Mouse (Mus musculus) liver, postnatal 0 days (tissue): Measurements from ENCODE around the gene Cnnm2. TPM values are rescaled to one million over a fixed set of nuclear protein-coding genes. Genes with fewer than 3 reads are reported as not detected.

ENCODE experiments used
- ATAC-seq: fragments of 200-750 bp; cut with Nextera tagmentation; 2 replicates; pipeline ENCODE4 v1.8.0; 2017; ENCODE audit warnings: mild to moderate bottlenecking, moderate library complexity
- DNase-seq: peaks from one replicate; pipeline ENCODE4 v3.0.0-alpha.2; 2016
- H3K27ac ChIP-seq: fragments of 300-500 bp; sonication (generic); 2 replicates; pipeline ENCODE4 v1.5.1; 2014; ENCODE audit warnings: antibody characterized with exemption, moderate library complexity, mild to moderate bottlenecking, low read depth
- H3K27me3 ChIP-seq: fragments of 300-500 bp; sonication (generic); 2 replicates; pipeline ENCODE4 v1.6.1; 2014; ENCODE audit warnings: low read length, control low read depth, mixed read lengths; ENCODE audit not compliant: insufficient read depth
- H3K36me3 ChIP-seq: fragments of 300-500 bp; sonication (generic); replicated peaks from 2 replicates; pipeline ENCODE4 v1.6.1; 2014; ENCODE audit warnings: mild to moderate bottlenecking, control low read depth, low read length, moderate library complexity, mixed read lengths; ENCODE audit not compliant: insufficient read depth
- H3K4me1 ChIP-seq: fragments of 300-500 bp; sonication (generic); 2 replicates; pipeline ENCODE4 v1.6.1; 2014; ENCODE audit warnings: antibody characterized with exemption, mild to moderate bottlenecking, control low read depth; ENCODE audit not compliant: insufficient read depth
- H3K4me2 ChIP-seq: fragments of 300-500 bp; sonication (generic); 2 replicates; pipeline ENCODE4 v1.6.1; 2014; ENCODE audit warnings: low read depth, mild to moderate bottlenecking, low read length, moderate library complexity, mixed read lengths
- H3K4me3 ChIP-seq: fragments of 300-500 bp; sonication (generic); 2 replicates; pipeline ENCODE4 v1.5.1; 2014; ENCODE audit warnings: low read depth, low read length
- H3K9ac ChIP-seq: fragments of 300-500 bp; sonication (generic); replicated peaks from 2 replicates; pipeline ENCODE4 v1.6.1; 2014; ENCODE audit warnings: mild to moderate bottlenecking, moderate library complexity
- H3K9me3 ChIP-seq: fragments of 300-500 bp; sonication (generic); 2 replicates; pipeline ENCODE4 v1.6.1; 2016; ENCODE audit warnings: mild to moderate bottlenecking, control low read depth, low read length, mixed read lengths
- CTCF ChIP-seq: sonication (generic); IDR thresholded peaks from 2 replicates; pipeline ENCODE4 v1.5.1; 2016; ENCODE audit warnings: antibody characterized with exemption, low read depth
- EP300 ChIP-seq: IDR thresholded peaks from 2 replicates; pipeline ENCODE4 v1.6.1; 2016; ENCODE audit warnings: antibody characterized with exemption, low read depth, mild to moderate bottlenecking
- WGBS: fragments of 180-500 bp; shearing (Covaris S2); extraction: QIAGEN DNeasy Blood & Tissue Kit; methylation state at CpG from one replicate; pipeline ENCODE4 v1.1.7; 2014; ENCODE audit not compliant: insufficient replicate concordance; 5-methylcytosine and 5-hydroxymethylcytosine counted together
- polyA plus RNA-seq: library from polyadenylated mRNA; unstranded; fragments of >200 nt; fragmentation: Nextera tagmentation; extraction: Ambion mirVana; gene quantifications from 2 replicates; pipeline ENCODE4 v1.2.1, GENCODE M21; 2015

The Cnnm2 gene
- polyA plus RNA-seq, 1 experiment from 2014 or later, result 1.6 TPM

DNA sequence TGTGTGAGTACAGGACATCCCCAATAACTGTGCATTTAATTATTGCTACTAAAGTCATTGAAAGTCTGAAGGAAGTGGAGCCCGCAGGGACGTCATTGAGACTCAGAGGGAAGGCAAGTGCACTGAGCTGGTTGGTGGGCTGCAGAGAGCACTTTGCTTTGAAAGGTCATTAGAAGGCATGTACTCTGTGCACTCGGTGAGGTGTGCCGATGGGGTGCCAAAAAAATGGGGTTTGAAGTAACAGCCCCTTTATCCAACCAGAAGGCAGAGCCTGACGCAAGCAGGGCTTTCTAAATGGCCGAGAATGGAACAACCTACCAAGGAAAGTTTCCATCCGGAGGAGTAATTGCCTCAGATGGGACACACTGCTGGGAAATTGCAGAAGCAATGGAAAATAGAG is 63.5 kb downstream of the Cnnm2 start:
- no peaks in the 10 kb centered on the region for H3K27me3 ChIP-seq
- H3K4me2 ChIP-seq, result no peak overlapping the region
- H3K27ac ChIP-seq, result no peak overlapping the region
- no peaks in the 10 kb centered on the region for H3K36me3 ChIP-seq
- ATAC-seq (no peak), DNase-seq (no peak)
- no peaks in the 10 kb centered on the region for H3K4me1 ChIP-seq
- no peak overlapping the region for H3K4me3 ChIP-seq
- H3K9me3 ChIP-seq, result no peaks in the 10 kb centered on the region
- WGBS, result 86% methylated on average over 7 of the region's 7 CpGs
- H3K9ac ChIP-seq, result no peak overlapping the region
- TF ChIP-seq CTCF, result no peak

DNA sequence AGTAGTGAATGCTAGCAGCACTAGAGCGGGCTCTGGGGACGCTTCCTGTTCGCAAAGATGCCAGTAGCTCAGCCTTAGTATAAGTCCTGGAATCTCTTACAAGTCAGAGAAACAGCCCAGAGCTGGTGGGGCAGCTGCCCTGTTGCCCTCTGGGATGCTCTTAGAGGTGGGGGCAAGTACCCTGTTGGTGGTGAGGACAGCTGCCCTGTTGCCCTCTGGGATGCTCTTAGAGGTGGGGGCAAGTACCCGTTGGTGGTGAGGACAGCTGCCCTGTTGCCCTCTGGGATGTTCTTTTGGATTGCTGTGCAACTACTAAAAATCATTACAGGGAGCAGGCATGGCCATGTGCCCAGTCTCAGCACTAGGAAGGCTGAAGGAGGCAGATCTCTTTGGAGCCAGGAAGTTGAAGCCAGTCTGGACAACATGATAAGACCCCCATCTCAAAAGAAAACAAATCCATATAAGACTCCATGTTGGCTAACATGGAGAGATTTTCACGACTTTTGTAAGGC is 66.3 kb downstream of the Cnnm2 start:
- H3K4me3 ChIP-seq, result no peak overlapping the region
- no peaks in the 10 kb centered on the region for H3K4me1 ChIP-seq
- no peak for DNase-seq
- H3K4me2 ChIP-seq, result no peak overlapping the region
- no peak overlapping the region for H3K27ac ChIP-seq
- ATAC-seq, result no peak
- no peaks in the 10 kb centered on the region for H3K9me3 ChIP-seq
- no peak for TF ChIP-seq CTCF
- TF ChIP-seq EP300, result no peak
- no peaks in the 10 kb centered on the region for H3K36me3 ChIP-seq
- 71% methylated on average over 5 of the region's 5 CpGs for WGBS
- no peak overlapping the region for H3K9ac ChIP-seq
- no peaks in the 10 kb centered on the region for H3K27me3 ChIP-seq

DNA sequence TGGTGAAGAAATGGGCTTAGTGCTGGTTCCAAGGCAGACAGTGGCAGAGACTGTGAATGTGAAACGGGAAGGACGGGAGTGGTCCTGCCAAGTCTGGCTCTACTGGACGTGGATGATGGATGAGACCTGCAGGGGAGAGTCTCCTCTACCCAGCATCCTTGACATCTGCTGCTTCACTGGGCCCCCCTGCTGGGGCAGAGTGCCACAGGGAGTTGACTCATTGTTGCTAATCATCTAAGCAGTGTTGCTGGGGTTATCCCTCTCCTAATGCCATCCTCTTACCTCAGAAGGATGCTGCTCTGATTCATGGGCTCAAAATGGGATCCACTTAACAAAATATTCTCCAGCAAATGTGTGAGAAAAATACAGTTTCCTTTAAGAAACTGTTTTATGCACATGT is 67.6 kb downstream of the Cnnm2 start:
- ATAC-seq (no peak), DNase-seq (no peak)
- H3K27me3 ChIP-seq, result no peaks in the 10 kb centered on the region
- H3K9me3 ChIP-seq, result no peaks in the 10 kb centered on the region
- H3K4me2 ChIP-seq, result no peak overlapping the region
- no peak overlapping the region for H3K9ac ChIP-seq
- no peaks in the 10 kb centered on the region for H3K4me1 ChIP-seq
- no peaks in the 10 kb centered on the region for H3K36me3 ChIP-seq
- H3K27ac ChIP-seq, result no peak overlapping the region
- TF ChIP-seq CTCF, result no peak
- TF ChIP-seq EP300, result no peak
- WGBS, result 58% methylated on average over 3 of the region's 3 CpGs
- H3K4me3 ChIP-seq, result no peak overlapping the region

DNA sequence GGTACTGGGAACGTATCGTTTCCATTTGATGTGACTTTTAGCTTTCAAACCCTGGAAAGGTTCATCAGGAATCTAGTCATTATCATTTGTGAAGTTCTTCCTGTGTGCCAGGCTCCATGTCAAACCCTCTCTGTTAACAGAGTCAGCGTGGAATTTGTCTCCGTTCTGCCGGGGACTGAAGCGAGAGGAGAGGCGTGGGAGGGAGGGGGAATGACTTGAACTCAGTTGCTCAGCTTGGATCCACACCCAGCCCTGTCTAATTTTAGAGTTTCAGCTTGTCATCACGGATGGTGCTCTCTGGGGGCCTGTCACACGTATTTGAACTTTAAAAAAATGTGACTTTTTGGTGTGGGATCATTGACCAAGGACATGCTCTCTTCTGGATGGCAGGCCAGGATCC is 70.0 kb downstream of the Cnnm2 start:
- no peak for ATAC-seq
- TF ChIP-seq EP300 (no peak), CTCF (no peak)
- no peak overlapping the region for H3K9ac ChIP-seq

DNA sequence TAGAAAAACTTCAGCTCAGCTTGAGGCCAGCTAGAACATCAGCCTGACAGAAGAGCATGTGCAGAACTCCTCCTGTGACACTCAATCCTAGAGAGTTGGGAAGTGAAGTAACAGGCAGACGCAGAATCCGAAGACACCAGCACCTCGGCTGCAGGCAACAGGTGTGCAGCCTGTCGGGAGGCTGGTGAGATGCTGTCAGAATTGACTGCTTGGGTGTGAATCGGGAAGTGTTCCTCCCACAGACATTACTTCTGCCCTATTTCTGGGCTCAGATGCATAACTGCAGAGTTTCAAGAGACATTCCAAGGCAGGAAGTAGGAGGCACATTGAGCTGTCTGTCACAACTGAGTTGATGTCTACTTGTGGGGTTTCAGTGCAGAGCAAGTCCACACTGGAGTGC is 72.9 kb downstream of the Cnnm2 start:
- DNase-seq (no peak), ATAC-seq (no peak)
- Histone ChIP-seq H3K36me3 (no peaks in the 10 kb centered on the region), H3K27me3 (no peaks in the 10 kb centered on the region), H3K4me2 (no peak overlapping the region), H3K4me3 (no peak overlapping the region), H3K27ac (no peak overlapping the region), H3K4me1 (no peaks in the 10 kb centered on the region), H3K9me3 (no peaks in the 10 kb centered on the region), H3K9ac (no peak overlapping the region)
- TF ChIP-seq CTCF (no peak), EP300 (no peak)
- WGBS, result 84% methylated on average over 5 of the region's 5 CpGs

More for the DNA sequence above, 70.0 kb downstream of the Cnnm2 start:
- Histone ChIP-seq H3K27ac (no peak overlapping the region), H3K4me3 (no peak overlapping the region), H3K27me3 (no peaks in the 10 kb centered on the region), H3K36me3 (no peaks in the 10 kb centered on the region), H3K4me1 (no peaks in the 10 kb centered on the region), H3K9me3 (no peaks in the 10 kb centered on the region), H3K4me2 (no peak overlapping the region)
- no peak for DNase-seq
- WGBS, result 77% methylated on average over 9 of the region's 9 CpGs

DNA sequence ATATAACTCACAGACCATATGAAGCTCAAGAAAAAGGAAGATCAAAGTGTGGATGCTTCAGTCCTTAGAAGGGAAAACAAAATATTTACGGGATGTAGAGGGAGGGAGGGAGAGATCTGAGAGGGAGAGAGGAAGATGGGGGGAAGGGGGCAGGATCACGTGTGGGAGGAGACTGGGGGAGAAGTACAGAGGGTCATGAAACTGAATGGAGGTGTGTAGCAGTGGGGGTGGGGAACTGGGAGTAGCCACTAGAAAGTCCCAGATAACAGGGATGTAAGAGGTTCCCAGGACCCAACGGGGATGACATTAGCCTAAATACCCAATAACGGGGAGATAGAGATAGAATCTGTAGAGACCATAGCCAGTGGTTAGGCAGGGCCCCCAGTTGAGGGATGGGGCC is 73.9 kb downstream of the Cnnm2 start:
- no peaks in the 10 kb centered on the region for H3K9me3 ChIP-seq
- WGBS, result 65% methylated on average over 4 of the region's 4 CpGs
- no peak overlapping the region for H3K27ac ChIP-seq
- TF ChIP-seq CTCF, result no peak
- no peak for TF ChIP-seq EP300
- DNase-seq (no peak), ATAC-seq (no peak)
- no peaks in the 10 kb centered on the region for H3K4me1 ChIP-seq
- no peaks in the 10 kb centered on the region for H3K36me3 ChIP-seq
- no peaks in the 10 kb centered on the region for H3K27me3 ChIP-seq
- no peak overlapping the region for H3K4me3 ChIP-seq
- H3K4me2 ChIP-seq, result no peak overlapping the region
- H3K9ac ChIP-seq, result no peak overlapping the region

DNA sequence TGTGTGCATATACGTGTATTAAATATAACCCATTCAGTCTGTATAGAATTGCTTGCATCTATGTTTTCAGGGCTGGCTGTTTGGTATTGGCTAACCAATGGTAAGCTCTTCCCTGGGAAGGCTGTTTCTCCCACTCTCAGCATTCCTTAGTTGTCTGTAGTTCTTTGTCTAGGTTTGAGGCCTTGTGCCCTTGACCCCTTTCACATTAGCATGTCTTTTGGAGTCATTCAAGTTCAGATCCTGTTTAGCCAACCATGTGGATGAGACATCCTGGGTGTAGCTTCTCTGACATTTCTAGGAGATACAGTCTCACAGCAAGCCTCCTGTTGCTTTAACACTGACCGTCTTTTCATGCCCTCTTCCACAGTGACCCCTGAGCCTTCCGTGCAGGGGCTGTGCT is 74.7 kb downstream of the Cnnm2 start:
- ATAC-seq, result no peak
- TF ChIP-seq EP300 (no peak), CTCF (no peak)

More for the DNA sequence above, 74.7 kb downstream of the Cnnm2 start:
- Histone ChIP-seq H3K4me3 (no peak overlapping the region), H3K9ac (no peak overlapping the region), H3K4me2 (no peak overlapping the region), H3K4me1 (no peaks in the 10 kb centered on the region), H3K36me3 (no peaks in the 10 kb centered on the region), H3K9me3 (no peaks in the 10 kb centered on the region), H3K27me3 (no peaks in the 10 kb centered on the region), H3K27ac (no peak overlapping the region)
- no peak for DNase-seq
- 85% methylated on average over 3 of the region's 3 CpGs for WGBS
